Mouse (Mus musculus) stomach, embryonic 16.5 days (tissue): ENCODE measurements around the gene Rnf130. TPM values are rescaled to one million over a fixed set of nuclear protein-coding genes. Genes with fewer than 3 reads are reported as not detected.

ENCODE experiments used
- ATAC-seq: fragments of 200-750 bp; cut with Nextera tagmentation; 2 replicates; pipeline ENCODE4 v1.8.0; 2017; ENCODE audit warnings: moderate number of reproducible peaks, moderate TSS enrichment; ENCODE audit not compliant: insufficient read depth, low FRiP score
- H3K27ac ChIP-seq: fragments of 300-500 bp; sonication (generic); 2 replicates; pipeline ENCODE4 v1.5.1; 2014; ENCODE audit warnings: low read length
- H3K27me3 ChIP-seq: fragments of 300-500 bp; sonication (generic); 2 replicates; pipeline ENCODE4 v1.6.1; 2014; ENCODE audit warnings: low read length, control low read depth, mixed read lengths; ENCODE audit not compliant: control insufficient read depth, insufficient read depth
- H3K36me3 ChIP-seq: fragments of 300-500 bp; sonication (generic); 2 replicates; pipeline ENCODE4 v1.6.1; 2014; ENCODE audit warnings: low read length; ENCODE audit not compliant: control insufficient read depth, insufficient read depth
- H3K4me1 ChIP-seq: fragments of 300-500 bp; sonication (generic); 2 replicates; pipeline ENCODE4 v1.6.1; 2014; ENCODE audit warnings: low read length, control low read depth, mixed read lengths; ENCODE audit not compliant: control insufficient read depth, insufficient read depth
- H3K4me2 ChIP-seq: fragments of 300-500 bp; sonication (generic); 2 replicates; pipeline ENCODE4 v1.6.1; 2014; ENCODE audit warnings: low read depth, low read length, mixed read lengths
- H3K4me3 ChIP-seq: fragments of 300-500 bp; sonication (generic); replicated peaks from 2 replicates; pipeline ENCODE4 v1.5.1; 2014; ENCODE audit warnings: mild to moderate bottlenecking, low read length
- H3K9ac ChIP-seq: fragments of 300-500 bp; sonication (generic); 2 replicates; pipeline ENCODE4 v1.6.1; 2014; ENCODE audit warnings: low read length
- H3K9me3 ChIP-seq: fragments of 300-500 bp; sonication (generic); replicated peaks from 2 replicates; pipeline ENCODE4 v1.6.1; 2016; ENCODE audit warnings: low read length, control low read depth; ENCODE audit not compliant: control insufficient read depth
- WGBS: fragments of 180-500 bp; shearing (Covaris S2); extraction: QIAGEN DNeasy Blood & Tissue Kit; methylation state at CpG from one replicate; pipeline ENCODE4 v1.1.7; 2014; 5-methylcytosine and 5-hydroxymethylcytosine counted together
- polyA plus RNA-seq: library from polyadenylated mRNA; unstranded; fragments of >200 nt; fragmentation: Nextera tagmentation; extraction: Ambion mirVana; gene quantifications from 2 replicates; pipeline ENCODE4 v1.2.1, GENCODE M21; 2015

Gene Rnf130
- polyA plus RNA-seq, 1 experiment from 2014 or later = 21.3 TPM

DNA sequence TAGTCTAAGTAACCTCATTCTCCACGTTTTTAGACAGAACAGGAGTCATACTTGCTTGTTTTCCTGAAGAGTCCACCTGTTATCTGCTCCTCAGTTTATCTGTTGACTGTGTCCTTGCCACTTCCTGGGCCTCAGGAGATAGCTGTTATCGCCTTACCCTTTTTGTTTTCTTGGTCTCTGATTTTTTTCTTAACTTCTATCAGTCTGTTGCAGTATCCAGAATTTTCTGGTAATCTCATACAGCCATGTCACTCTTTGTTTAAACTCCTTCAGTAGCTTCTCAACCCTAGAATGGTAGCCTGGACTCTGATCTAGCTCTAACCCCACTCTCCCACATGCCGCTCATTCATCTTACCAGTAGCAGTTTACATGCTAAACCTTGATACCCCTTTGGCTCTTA is 10.6 kb downstream of the Rnf130 start:
- Histone ChIP-seq H3K9me3 (no peaks in the 10 kb centered on the region), H3K36me3 (no peaks in the 10 kb centered on the region), H3K4me1 (no peaks in the 10 kb centered on the region), H3K9ac (no peak overlapping the region), H3K27ac (no peak overlapping the region), H3K27me3 (no peaks in the 10 kb centered on the region), H3K4me2 (no peak overlapping the region), H3K4me3 (no peak overlapping the region)
- 62% methylated on average over 3 of the region's 3 CpGs for WGBS
- ATAC-seq = no peak

DNA sequence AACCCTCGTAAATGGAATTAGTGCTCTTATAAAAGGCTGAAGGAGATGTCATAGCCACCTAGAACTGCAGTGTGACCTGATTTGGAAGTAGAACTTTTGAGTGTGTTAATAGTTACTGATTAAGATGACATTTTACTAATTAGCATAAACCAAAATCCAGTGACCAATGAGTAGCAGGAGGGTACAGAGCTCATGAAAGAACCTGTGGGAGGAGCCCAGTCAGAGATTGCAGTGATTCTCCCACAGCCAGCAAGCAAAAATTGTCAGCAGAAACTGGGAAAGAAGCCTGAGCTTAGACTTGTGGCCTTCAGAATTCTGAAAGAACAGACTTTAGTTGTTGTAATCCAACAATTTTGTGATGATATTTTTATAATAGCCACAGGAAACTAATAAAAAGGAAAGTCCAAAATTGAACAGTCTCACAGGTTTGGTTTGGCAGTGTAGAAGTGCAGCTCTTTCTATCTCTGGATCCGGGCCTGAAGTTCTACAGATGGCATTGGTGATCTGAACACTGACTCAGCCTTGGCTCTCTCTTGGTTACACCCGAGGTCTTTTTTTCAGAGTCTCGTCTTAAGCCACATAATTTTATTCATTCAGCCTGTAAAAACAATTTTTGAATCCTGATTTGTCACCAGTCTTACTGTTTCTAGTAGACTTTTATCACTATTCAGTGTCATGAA is 11.8 kb downstream of the Rnf130 start:
- no peak for ATAC-seq
- no peaks in the 10 kb centered on the region for H3K4me1 ChIP-seq
- no peak overlapping the region for H3K9ac ChIP-seq
- WGBS = 73% methylated on average over 4 of the region's 4 CpGs
- no peak overlapping the region for H3K4me3 ChIP-seq
- H3K9me3 ChIP-seq = no peaks in the 10 kb centered on the region
- H3K4me2 ChIP-seq = no peak overlapping the region
- H3K27me3 ChIP-seq = no peaks in the 10 kb centered on the region
- H3K27ac ChIP-seq = no peak overlapping the region
- H3K36me3 ChIP-seq = no peaks in the 10 kb centered on the region

DNA sequence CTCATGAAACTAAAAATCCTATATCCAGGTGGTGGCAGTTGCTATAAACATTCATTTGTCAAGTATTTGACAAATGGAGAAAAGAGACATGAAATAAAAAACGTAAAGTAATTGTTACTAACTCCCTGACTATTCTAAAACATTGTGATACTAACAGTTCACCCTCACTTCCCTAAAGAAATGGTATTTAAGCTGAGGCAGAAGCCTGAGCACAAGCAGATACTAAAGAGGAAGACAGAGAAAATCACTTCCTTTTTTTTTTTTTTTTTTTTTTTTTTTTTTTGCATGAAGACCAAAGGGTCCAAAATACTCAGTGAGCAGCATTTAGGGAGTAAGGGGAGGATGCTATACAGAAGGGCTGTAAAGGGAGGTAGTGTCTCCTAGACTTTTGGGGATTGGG is 13.6 kb downstream of the Rnf130 start:
- H3K4me3 ChIP-seq = no peak overlapping the region
- H3K9me3 ChIP-seq = no peaks in the 10 kb centered on the region
- H3K4me2 ChIP-seq = no peak overlapping the region
- no peak for ATAC-seq
- no peaks in the 10 kb centered on the region for H3K27me3 ChIP-seq
- no peak overlapping the region for H3K9ac ChIP-seq
- WGBS = 62% methylated on average over 1 of the region's 1 CpGs
- H3K4me1 ChIP-seq = no peaks in the 10 kb centered on the region
- H3K36me3 ChIP-seq = no peaks in the 10 kb centered on the region
- no peak overlapping the region for H3K27ac ChIP-seq

DNA sequence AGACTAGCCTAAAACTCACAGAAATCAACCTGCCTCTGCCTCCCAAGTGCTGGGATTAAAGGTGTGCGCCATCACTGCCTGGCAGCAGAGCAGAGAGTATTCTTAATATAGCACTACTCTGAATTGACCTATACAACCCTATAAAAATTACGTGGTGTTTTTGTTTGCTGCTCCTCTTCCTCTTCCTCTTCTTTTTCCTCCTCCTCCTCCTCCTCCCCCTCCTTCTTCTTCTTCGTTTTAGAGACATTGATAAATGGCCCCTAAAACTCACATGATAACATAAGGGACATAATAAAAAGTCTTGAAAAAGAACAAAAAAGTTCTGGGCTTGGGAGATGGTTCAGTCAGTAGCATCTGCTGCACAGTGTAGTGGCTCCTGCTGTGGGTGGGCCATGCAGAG is 16.0 kb downstream of the Rnf130 start:
- Histone ChIP-seq H3K4me1 (no peaks in the 10 kb centered on the region), H3K9me3 (no peaks in the 10 kb centered on the region)
- no peak for ATAC-seq

DNA sequence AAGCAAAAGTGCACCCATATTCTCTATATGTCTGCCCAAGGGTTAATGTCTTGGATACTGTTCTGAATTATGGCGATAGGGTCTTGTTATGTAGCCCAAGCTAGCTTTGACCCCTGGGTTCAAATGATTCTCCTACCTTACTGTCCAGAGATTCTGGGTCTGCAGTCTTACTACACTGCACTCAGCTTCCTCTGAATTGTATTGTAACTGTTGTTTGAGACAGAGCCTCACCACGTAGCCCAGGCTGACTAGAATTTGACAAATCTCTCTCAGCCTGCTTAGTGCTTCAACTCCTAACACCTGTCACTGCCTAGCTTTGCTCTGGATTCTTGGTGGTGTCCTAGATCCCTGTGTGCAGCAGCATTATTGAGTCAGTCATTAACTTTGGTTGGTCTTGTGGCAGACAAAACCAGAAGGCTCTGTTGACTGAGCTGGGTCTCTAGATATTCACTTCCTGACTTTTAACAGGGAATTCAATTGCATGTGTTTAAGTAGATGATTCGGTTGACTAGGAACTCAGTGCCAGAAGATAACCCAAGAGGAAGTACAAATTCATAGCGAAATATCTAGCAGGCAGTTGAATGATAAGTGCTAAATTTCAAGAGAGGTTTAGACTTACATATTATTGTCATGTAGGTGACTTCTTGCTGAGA is 17.3 kb downstream of the Rnf130 start:
- Histone ChIP-seq H3K4me2 (no peak overlapping the region), H3K36me3 (no peaks in the 10 kb centered on the region), H3K4me1 (peaks cover under 1% of the 10 kb centered on the region), H3K9ac (no peak overlapping the region), H3K9me3 (no peaks in the 10 kb centered on the region), H3K27ac (no peak overlapping the region), H3K4me3 (no peak overlapping the region), H3K27me3 (no peaks in the 10 kb centered on the region)
- 70% methylated on average over 4 of the region's 4 CpGs for WGBS
- no peak for ATAC-seq

More for the DNA sequence above, 16.0 kb downstream of the Rnf130 start:
- WGBS = 64% methylated on average over 3 of the region's 3 CpGs
- Histone ChIP-seq H3K4me3 (no peak overlapping the region), H3K9ac (no peak overlapping the region), H3K27me3 (no peaks in the 10 kb centered on the region), H3K36me3 (no peaks in the 10 kb centered on the region), H3K27ac (no peak overlapping the region), H3K4me2 (no peak overlapping the region)

DNA sequence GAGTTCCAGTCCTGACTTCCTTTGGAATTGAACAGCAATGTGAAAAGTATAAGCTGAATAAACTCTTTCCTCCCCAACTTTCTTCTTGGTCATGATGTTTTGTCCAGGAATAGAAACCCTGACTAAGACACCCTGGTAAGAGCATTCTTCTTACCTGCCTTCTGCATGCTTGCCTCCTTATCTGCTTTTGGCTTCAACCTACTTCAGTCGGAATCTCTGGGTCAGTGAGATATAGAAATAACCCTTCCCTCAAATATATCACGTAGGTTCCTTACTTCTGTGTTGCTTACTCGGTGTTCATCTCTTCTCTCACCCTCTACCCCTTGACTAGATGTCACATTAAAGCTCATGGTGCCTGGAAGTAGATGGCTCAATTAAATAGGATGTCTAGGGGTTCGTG is 19.3 kb downstream of the Rnf130 start:
- Histone ChIP-seq H3K4me2 (no peak overlapping the region), H3K9ac (no peak overlapping the region), H3K27ac (no peak overlapping the region), H3K4me1 (peaks cover 5% of the 10 kb centered on the region), H3K4me3 (no peak overlapping the region), H3K27me3 (no peaks in the 10 kb centered on the region), H3K36me3 (no peaks in the 10 kb centered on the region), H3K9me3 (no peaks in the 10 kb centered on the region)
- 88% methylated on average over 4 of the region's 4 CpGs for WGBS
- ATAC-seq = no peak

DNA sequence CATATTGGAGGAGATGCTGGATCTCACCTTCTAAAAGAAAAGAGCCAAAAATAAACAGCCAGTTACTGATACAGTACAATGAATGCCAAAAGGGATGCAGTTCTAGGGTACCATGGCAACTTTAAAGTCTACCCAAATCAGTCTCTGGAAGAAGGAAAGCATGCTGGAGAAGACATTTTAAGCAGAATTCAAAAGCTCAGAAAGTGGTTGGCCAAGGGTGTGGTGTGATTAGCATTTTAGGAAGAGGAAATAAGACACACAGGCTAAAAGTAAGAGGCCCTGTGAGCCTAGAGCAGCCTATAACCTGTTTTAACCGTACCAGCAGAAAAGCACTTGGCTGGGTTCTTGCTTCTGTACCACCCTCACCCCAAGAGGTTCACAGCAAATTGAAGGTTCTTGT is 22.5 kb downstream of the Rnf130 start:
- Histone ChIP-seq H3K9me3 (no peaks in the 10 kb centered on the region), H3K4me1 (peaks cover 5% of the 10 kb centered on the region), H3K9ac (no peak overlapping the region), H3K36me3 (no peaks in the 10 kb centered on the region), H3K27ac (no peak overlapping the region), H3K4me2 (no peak overlapping the region), H3K27me3 (no peaks in the 10 kb centered on the region), H3K4me3 (no peak overlapping the region)
- 65% methylated on average over 1 of the region's 1 CpGs for WGBS
- ATAC-seq = no peak

DNA sequence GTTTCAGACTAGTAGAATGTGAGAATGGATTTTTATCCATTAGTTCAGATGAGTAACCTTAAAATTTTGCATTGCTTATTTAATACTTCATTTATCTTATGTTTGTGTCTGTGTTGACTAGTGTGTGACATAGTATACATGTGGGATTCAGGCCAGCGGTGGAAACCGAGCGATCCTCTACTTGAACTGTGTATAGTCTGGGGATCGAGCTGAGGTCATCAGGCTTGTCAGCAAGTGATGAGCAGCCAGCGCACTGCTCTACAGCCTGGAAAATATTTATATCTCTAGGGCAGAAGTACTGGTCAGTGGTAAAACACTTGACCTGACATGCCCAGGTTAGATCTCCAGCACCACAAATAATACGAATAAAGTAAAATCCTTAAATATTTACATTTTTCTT is 23.0 kb downstream of the Rnf130 start:
- Histone ChIP-seq H3K36me3 (no peaks in the 10 kb centered on the region), H3K4me2 (no peak overlapping the region), H3K4me3 (no peak overlapping the region), H3K9ac (no peak overlapping the region), H3K27ac (no peak overlapping the region), H3K9me3 (no peaks in the 10 kb centered on the region), H3K4me1 (peaks cover 5% of the 10 kb centered on the region), H3K27me3 (no peaks in the 10 kb centered on the region)
- ATAC-seq = peak; percentile 33; the same call in 1 of the 2 replicates
- 38% methylated on average over 6 of the region's 6 CpGs for WGBS

DNA sequence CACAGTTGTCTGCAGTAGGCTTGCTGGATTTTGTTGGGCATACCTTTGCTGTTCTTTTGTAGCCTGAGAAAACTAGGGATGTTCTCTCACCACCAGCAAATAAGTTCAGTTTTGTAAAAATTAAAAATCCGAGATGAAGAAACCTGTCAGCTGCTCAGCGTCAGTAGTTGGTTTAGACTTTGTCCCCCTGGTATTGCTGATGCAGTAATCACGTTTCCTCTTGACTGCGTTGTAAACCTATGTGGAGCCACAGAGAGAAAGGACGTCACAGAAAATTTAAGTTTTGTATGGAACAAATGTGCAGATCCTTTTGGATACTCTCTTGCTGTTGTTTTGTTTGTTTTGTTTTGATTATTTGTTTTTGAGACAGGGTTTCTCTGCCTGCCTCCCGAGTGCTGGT is 25.2 kb downstream of the Rnf130 start:
- H3K4me1 ChIP-seq = peaks cover 5% of the 10 kb centered on the region
- WGBS = 67% methylated on average over 6 of the region's 6 CpGs
- H3K27ac ChIP-seq = no peak overlapping the region
- H3K36me3 ChIP-seq = no peaks in the 10 kb centered on the region
- no peaks in the 10 kb centered on the region for H3K27me3 ChIP-seq
- H3K9me3 ChIP-seq = no peaks in the 10 kb centered on the region
- ATAC-seq = no peak
- no peak overlapping the region for H3K4me3 ChIP-seq
- H3K4me2 ChIP-seq = no peak overlapping the region
- H3K9ac ChIP-seq = no peak overlapping the region
